Mouse (Mus musculus) C2C12 (cell line): Measurements from ENCODE around the gene Rfx1.

Experiments used
- CEBPB ChIP-seq: IDR thresholded peaks from one replicate; pipeline ENCODE4 v1.6.1; 2011; ENCODE audit warnings: low read depth, mild to moderate bottlenecking, control low read depth, moderate library complexity
- CTCF ChIP-seq: IDR thresholded peaks from one replicate; pipeline ENCODE4 v1.5.1; 2011; ENCODE audit not compliant: control insufficient read depth, insufficient read depth, insufficient read length
- MAX ChIP-seq: IDR thresholded peaks from one replicate; pipeline ENCODE4 v1.6.1; 2011; ENCODE audit warnings: mild to moderate bottlenecking, control low read depth
- MYOD1 ChIP-seq: IDR thresholded peaks from one replicate; pipeline ENCODE4 v1.6.1; 2011; ENCODE audit warnings: low read depth; ENCODE audit not compliant: control insufficient read depth, insufficient read length
- MYOG ChIP-seq: IDR thresholded peaks from one replicate; pipeline ENCODE4 v1.6.1; 2011; ENCODE audit not compliant: control insufficient read depth, insufficient read length; ENCODE audit errors: extremely low read depth
- USF1 ChIP-seq: IDR thresholded peaks from one replicate; pipeline ENCODE4 v1.6.1; 2011; ENCODE audit warnings: low read depth, mild to moderate bottlenecking, control low read depth, moderate library complexity

GRCm38 (mm10) chr8:84098376-84098775 is 31.7 kb downstream of the Rfx1 start:
- TF ChIP-seq CTCF = no peak
- no peak for TF ChIP-seq MAX
- TF ChIP-seq MYOD1 = no peak
- no peak for TF ChIP-seq USF1
- TF ChIP-seq MYOG = no peak
- no peak for TF ChIP-seq CEBPB
